Mouse (Mus musculus) heart, adult 2 months (tissue): ENCODE results near the gene Kdm3a.

Source experiments
- CTCF ChIP-seq: fragments of 200-600 bp; IDR thresholded peaks from 2 replicates; pipeline ENCODE4 v1.8.1; 2022; ENCODE audit warnings: antibody characterized with exemption, mild to moderate bottlenecking, moderate library complexity
- EP300 ChIP-seq: fragments of 200-500 bp; IDR thresholded peaks from 2 replicates; pipeline ENCODE4 v1.6.1; 2011; ENCODE audit warnings: low read depth, low read length, control low read depth; ENCODE audit not compliant: insufficient read depth
- POLR2A ChIP-seq: fragments of 200-500 bp; IDR thresholded peaks from 2 replicates; pipeline ENCODE4 v1.6.1; 2011; ENCODE audit warnings: mild to moderate bottlenecking, low read depth, low read length, control low read depth; ENCODE audit not compliant: insufficient read depth

GRCm38 (mm10) chr6:71569025-71569424 is 63.8 kb downstream of the Kdm3a start:
- TF ChIP-seq EP300 (no peak), CTCF (no peak), POLR2A (no peak)
